Mouse (Mus musculus) ZHBTc4 (cell line): ENCODE measurements at regions not wholly inside any gene's neighbourhood (a gene's known extent, or its start where the extent isn't known, plus 50 kb on each side); places are given as distances from the start of the nearest gene placed in this dataset.

Source experiments
- DNase-seq: peaks from one replicate; pipeline ENCODE4 v3.0.0-alpha.2; 2011; ENCODE audit warnings: low read depth, low spot score

DNA sequence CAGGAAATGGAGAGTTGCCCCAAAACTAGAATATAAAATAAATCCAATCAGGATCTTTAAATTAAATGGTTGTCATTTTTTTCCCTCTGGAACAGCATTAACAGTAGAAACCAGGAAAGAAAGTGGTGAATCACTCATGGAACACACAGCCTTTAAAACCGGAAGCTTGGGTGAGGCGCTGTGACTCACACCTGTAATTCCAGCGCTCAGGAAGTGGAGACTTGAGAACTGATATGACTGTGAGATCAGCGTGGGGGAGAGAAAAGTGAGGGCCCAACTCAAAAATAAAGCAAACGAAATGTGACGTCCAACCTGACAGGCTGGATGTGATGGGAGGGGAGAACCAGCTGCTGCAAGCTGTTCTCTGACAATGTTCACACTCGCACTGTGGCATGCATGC, 86.9 kb upstream of the Jarid2 start:
- DNase-seq: no peak

DNA sequence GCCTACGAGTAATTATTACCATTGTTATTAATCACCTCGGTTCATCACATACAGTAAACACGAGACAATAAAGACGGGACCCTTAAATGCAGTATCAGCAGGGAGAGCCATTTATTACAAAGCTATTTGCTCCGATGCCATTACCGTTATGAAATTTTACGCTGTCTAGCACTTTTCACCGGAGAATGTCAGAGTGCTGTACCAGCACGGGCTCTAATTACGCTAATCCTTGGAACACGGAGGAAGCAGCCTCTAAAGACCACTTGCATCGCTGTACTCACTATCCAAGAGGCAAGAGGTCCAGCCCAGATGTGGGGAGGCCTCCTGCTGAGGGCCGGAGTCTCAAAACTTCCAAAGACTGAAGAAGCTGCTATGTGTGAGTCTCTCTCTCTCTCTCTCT, 79.2 kb upstream of the Jarid2 start:
- DNase-seq: no peak

DNA sequence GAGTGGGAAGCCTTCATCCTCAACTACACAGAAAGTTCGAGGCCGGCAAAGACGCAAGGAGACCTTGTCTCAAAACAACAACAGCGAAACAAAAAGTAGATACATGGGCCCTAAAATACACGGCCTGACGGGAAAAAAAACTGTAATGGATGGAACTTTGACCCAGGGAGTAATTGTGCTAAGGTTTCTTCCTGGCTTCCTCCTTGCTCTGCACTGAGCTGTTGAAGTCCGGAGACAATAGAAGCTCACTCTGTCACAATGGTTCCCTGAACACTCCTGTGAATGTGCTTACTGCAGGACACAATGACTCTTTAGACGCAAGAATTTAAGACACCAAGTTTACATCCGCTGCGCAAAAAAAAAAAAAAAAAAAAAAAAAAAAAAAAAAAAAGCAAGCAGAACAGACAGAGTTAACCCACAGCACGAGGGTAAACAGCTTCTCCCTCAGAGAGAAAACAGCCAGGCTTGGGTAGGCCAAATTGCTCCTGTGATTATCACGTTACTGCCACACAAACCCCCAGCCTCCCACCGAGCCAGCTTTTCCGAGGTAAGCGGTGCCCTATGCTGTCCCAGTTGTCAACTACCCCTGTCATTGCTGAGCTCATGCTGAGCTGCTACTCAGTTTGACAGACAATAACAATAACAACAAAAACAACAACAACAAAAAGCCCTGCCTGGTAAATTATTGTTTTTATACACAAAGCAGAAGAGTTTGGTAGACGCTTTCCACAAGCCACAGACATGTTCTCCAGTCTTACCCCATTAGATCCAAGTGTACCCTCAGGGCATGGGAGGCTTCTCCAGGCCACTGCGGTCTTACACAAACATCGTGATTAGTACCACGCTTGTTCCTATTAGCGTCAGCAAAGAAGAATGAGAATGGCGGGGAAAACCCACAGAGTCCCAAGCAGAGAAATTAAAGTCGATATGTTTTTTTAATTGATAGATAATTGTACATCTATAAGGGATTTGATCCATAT, 77.7 kb upstream of the Jarid2 start:
- peak; percentile 79 for DNase-seq

DNA sequence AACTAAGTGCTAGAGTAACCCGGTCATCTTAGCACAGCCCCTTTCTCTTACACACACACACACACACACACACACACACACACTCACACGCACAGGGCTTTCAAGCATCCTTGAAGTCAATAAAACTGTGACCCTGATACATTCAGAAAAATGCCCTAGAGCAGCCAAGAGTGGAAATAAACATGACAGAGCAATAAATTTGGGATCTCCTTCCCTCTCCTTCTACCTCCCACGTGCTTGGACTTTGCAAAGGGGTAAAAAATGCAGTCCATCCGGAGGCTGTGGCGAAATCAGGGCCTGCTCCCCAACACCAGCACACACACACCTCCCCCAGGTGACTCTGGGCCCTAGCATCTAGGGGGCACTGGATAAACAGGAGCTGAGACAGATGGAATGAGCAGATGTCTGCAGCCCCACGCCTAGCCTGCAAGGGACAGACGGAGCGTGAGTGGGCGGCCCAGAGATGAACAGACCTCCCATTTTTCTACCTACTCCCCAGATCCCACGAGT, 71.3 kb upstream of the Jarid2 start:
- DNase-seq: no peak

DNA sequence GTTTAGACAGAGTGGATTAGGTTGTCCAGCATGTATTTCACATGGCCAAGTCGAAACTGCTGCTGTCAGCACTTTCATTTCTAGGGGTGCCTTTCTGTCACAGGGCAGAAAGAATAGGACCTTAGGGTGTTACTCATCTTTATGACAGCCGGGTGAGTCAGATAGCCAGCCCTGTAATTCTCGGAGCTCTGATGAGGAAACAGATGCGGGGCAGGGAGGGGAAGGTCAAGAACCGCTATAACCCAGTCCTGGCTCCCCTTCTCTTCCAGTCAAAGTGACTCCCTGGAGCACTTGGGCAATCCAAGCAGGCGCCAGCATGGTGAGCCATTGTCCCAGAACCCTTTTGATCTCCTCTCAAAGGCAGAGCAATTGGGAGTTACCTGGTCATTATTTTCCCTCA, 69.4 kb upstream of the Jarid2 start:
- peak; percentile 76 for DNase-seq

DNA sequence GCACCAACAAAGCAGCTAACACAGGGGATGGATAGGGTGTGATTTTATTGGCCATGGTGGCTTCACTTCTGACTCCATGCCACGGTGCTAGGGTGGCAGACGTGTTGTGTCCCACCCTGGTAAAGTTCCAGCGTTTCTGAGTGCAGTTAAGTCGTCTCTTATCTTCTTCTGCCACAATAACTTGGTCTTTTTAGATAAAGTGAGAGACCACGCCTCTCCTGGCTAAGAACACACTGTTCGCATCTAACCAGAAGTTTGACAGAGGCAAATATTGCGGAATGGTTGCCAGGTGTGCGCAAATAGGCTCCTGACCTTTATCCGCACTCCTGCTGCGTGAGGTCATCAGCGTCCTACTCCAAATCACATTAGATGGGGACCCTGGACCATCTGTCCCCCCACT, 66.2 kb upstream of the Jarid2 start:
- DNase-seq: no peak

DNA sequence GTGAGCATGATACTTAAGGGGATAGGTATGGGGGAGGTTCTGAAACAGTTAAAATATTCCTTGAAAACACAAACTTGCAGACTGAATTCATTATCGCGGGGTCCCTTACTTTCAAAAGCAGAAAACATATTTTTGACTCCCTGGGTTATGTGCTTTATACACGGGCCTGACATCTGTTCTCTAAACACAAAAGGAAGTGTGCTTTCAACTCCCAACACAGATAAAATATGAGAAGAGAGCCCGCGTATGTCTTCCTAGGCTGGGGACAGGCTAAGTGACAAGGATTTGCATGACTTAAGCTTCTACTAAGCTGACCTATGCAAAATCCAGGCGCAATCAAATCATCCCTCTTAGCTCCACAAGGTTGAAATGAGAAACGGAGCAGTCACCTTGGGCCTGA, 65.5 kb upstream of the Jarid2 start:
- DNase-seq: no peak

DNA sequence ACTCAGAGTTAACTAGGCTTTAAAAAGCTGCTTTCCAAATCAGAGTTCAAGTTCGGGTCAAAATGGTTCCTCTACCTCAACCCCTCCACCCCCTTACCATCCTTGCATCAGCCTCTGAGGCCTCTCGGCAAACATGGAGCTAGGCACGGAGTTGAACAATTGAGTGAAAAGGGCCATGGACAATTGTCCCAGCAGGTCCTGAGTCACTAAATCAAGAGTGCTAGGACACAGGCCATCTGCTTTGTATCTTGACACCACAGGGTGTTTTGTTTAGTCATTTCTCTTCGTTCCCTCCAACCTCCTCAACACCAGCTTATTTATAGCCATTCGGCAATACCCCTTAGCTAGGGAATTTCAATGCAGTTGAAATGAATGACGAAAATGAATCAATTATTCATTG, 59.5 kb upstream of the Jarid2 start:
- DNase-seq: no peak

DNA sequence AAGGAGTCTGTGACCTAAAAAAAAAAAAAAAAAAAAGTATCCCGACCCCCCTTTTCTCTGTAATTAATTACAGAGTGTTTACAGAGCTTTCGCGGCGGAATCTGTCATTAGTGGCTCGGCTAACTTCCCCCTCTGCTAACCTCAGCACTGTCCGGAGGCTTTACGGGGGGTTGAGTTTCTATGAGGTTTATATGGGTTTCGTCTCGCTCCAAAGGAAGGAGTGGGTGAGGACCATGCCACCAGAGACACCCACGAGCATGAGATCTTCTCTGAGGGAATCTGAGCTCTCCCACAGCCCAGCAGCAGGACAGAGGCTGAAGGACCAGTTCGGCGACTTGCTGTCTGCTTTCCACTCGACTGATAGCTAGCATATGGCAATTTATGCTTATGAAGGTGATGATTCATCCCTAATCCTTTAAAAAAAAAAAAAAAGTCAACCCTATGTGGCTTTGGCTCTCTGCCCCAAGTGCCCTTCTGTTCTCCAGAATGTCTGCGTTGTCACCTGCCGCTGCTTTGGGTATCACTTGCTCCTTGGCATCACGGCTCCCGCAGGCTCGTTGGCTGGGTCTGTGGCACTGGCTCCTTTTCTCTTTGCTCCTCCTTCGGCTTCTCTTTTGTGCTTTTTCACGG, 55.8 kb upstream of the Jarid2 start:
- DNase-seq: no peak

DNA sequence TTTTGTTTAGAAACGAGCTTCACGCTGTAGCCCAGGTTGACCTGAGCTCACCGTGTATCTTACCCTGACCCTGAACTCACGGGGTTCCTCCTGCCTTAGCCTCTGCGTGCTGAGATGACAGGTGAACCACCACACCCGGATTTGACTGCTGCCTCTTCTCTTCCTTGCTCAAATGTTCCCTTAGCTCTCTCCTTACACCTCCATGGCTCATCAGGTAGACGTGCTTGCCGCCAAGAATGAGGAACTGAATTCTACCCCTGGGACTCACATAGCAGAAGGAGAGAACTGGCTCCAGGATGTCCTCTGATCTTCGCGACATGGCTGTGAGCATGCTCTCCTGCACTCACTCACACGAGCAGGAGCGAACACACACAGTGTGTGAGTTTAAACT, 55.3 kb upstream of the Jarid2 start:
- peak; percentile 33 for DNase-seq

DNA sequence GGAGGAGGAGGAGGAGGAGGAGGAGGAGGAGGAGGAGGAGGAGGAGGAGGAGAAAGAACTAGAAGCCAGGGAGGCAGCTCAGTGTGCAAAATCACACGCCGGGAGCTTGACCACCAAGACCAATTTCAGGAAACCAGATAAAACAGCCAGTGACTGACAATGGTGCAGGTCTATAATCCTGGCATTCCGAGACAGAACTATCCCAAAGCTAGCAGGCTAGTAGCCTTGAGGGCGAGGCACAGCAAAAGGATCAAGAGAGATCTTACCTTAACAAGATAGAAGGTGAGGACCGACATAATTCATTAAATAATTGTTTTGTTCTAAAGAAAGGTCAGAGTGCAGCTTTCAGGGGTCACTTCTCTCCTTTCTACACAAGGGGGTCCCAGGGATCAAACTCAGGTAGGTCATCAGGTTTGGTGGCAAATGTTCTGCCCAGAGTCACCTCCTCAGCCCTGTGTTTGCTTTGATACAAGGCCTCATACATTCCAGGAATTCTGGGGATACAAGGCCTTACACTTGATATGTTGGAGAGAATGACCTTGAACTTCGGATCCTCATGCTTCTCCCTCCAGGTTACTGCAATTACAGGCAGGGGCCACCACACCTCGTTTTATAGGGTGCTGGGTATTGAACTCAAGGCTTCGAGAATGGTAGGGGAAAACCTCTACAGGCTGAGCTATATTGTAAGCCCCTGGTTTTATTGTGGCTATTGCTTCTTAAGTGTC, 54.2 kb upstream of the Jarid2 start:
- DNase-seq: peak; percentile 61

DNA sequence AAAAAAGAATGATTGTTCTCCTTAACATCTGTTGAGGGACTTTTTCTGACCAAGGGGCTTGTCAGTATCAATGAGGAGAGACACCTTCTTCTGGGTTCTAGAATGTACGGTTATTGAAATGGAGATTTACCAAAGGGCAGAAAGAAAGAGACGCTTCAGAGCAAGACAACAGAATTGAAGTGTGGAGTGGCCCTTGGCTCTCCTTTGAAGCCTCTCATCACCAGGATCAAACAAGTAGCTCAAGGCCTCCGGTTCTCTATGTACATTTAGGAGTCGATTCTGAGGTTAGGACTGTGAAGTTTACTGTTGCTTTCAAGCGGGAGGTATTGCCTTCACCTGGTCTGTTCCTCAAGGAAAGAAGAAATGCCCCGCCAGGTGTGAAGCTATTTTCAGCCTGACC, 53.2 kb upstream of the Jarid2 start:
- DNase-seq: peak; percentile 76

DNA sequence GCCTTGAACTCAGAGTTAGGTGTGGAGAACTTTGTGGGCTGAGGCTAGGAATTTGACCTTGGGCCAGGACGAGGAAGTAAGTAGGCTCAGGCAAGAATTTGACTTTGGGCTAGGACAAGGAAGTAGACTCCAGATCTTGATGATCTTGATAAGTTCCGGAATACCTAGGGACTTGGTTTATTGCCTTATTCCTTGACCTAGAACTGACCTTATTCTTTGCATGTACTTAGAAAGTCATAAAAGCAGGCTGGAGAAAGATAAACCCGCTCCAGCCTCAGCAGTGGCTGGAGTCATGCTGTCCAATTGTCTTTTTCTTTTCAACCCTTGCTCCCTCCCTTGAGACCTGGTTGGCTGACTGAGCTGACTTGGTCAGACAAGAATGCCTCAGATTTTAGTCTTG, 51.2 kb upstream of the Jarid2 start:
- DNase-seq: peak; percentile 93

DNA sequence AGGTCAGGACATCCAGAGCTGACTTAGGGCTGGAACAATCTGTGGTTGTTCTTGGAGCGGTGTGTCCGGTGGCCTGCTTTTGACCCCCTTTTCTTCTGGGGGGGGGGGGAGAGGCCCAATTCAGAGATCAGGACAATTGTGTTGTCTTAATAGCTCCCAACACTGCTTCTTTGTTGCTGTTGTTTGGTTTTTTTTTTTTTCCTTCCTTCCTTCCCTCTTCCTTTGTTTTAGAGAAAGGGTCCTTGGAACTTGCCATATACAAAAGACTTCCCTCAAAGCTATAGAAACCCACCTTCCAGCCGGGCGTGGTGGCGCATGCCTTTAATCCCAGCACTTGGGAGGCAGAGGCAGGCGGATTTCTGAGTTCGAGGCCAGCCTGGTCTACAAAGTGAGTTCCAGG, 49.8 kb upstream of the Jarid2 start:
- peak; percentile 88 for DNase-seq
